Mouse (Mus musculus) CD4-positive, CD25-positive, alpha-beta regulatory T cell, adult 4 months (primary cell): Measurements from ENCODE around the gene Ajm1. TPM values are rescaled to one million over a fixed set of nuclear protein-coding genes. Genes with fewer than 3 reads are reported as not detected.

Experiments
- ATAC-seq: one replicate; pipeline ENCODE4 v1.8.0; 2017
- polyA plus RNA-seq, 2 experiments: library from polyadenylated mRNA; unstranded; fragments of 100-300 nt; shearing (Covaris generic); gene quantifications; one replicate each; pipeline ENCODE4 v1.2.1; 2017

The Ajm1 gene
- polyA plus RNA-seq, 2 experiments from 2014 or later = not detected

- ATAC-seq = no peak
Measured at GRCm38 (mm10) chr2:25583571-25583970, 2.0 kb upstream of the Ajm1 start.

GRCm38 (mm10) chr2:25583120-25583481 lies 1.5 kb upstream of the Ajm1 start:
- no peak for ATAC-seq

- ATAC-seq = no peak
Measured at GRCm38 (mm10) chr2:25582466-25583119, 1.0 kb upstream of the Ajm1 start.

GRCm38 (mm10) chr2:25581901-25582301 lies 344 bp upstream of the Ajm1 start:
- ATAC-seq = no peak

GRCm38 (mm10) chr2:25580621-25581101 lies 896 bp downstream of the Ajm1 start:
- ATAC-seq = no peak

- ATAC-seq = peak; percentile 58
Measured at GRCm38 (mm10) chr2:25579737-25580460, 1.7 kb downstream of the Ajm1 start.

- no peak for ATAC-seq
Measured at GRCm38 (mm10) chr2:25578796-25579736, 2.5 kb downstream of the Ajm1 start.

- ATAC-seq = no peak
Measured at GRCm38 (mm10) chr2:25577951-25578795, 3.4 kb downstream of the Ajm1 start.

GRCm38 (mm10) chr2:25576965-25577891 lies 4.3 kb downstream of the Ajm1 start:
- no peak for ATAC-seq

- ATAC-seq = no peak
Measured at GRCm38 (mm10) chr2:25576028-25576850, 5.3 kb downstream of the Ajm1 start.

- no peak for ATAC-seq
Measured at GRCm38 (mm10) chr2:25575432-25576027, 6.0 kb downstream of the Ajm1 start.

GRCm38 (mm10) chr2:25574579-25575431 lies 6.8 kb downstream of the Ajm1 start, which contains the start of the genes Mamdc4 and Phpt1:
Gene Mamdc4, minus strand, starts transcription at chr2:25574845.
Gene Phpt1, minus strand, starts transcription at chr2:25575224.
- peak; percentile 96 for ATAC-seq

GRCm38 (mm10) chr2:25574136-25574535 lies 7.4 kb downstream of the Ajm1 start:
- no peak for ATAC-seq

- ATAC-seq = no peak
Measured at GRCm38 (mm10) chr2:25573068-25573467, 8.5 kb downstream of the Ajm1 start.

GRCm38 (mm10) chr2:25571221-25571620 lies 10.3 kb downstream of the Ajm1 start:
- no peak for ATAC-seq

- no peak for ATAC-seq
Measured at GRCm38 (mm10) chr2:25569323-25569722, 12.2 kb downstream of the Ajm1 start.

- ATAC-seq = no peak
Measured at GRCm38 (mm10) chr2:25568473-25569019, 13.0 kb downstream of the Ajm1 start.

- ATAC-seq = no peak
Measured at GRCm38 (mm10) chr2:25566558-25566957, 15.0 kb downstream of the Ajm1 start.
